Mouse (Mus musculus): ENCODE results near the gene Ccdc80. TPM values are rescaled to one million over a fixed set of nuclear protein-coding genes. Genes with fewer than 3 reads are reported as not detected.

The Ccdc80 gene
- total RNA-seq, 2 experiments from 2014 or later, result 114 to 142 TPM

DNA sequence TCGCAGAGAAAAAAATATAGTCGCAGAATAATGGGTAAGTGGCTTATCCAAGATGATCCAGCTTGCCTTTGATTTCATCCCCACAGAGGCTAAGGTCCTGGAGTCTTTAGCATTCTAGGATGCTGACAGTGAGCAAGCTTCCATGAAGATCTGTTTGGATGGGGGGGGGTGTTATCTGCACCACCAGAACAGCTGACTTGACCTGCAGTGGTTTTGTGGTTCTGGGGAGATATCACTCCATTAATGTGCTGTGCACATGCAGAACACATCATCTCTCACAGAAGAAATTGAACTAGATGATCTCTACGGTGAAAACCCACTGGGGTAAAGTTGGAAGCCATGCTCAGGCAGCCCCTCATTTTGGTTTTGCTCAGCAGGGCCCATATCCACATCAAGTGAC is 24.0 kb downstream of the Ccdc80 start:
- no peak for DNase-seq

DNA sequence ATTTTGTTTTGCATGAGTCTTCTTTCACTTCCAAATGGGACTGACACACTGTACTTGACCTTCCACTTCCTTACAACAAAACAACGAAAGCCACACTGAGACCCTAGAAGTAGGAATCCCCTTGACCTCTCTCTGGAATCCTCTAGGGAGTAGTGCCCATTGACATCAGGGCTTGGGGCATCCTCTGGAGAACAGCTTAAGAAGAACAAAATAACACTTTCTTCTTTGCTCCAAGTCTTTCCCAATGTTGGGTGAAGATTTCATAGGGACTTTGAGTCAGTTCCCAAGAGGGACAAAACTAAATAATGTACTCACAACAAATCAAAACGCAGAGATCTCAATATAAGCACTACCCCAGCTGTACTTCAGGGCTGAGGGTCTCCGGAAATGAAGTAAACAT is 25.6 kb downstream of the Ccdc80 start:
- DNase-seq, result no peak

DNA sequence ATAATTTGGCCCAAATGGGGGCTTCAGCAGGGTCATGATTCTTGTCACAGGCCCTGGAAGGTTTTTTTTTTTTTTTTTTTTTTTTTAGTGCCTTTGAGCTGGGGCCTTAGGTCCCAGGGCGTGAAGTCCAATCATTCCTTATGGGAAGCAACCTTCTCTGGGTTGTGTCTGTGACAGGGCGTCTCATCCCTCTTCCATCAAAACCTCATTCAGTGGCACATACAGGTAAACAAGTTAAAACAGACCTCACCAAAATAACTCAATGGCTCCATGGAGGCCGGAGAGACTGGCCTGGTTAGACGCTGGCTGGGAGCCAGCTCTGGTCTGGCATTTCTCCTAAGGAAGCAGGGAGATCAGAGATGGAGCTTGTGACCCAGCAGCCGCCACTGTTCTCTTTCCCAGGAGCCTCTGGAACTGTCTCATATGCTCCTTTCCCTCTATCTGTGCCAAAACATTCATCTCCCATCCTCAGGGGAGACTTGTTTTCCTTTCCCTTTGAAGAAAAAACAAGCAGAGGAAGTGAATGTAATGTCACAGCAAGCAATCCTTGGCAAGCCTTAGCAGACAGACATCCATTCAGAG is 27.7 kb downstream of the Ccdc80 start:
- peak; percentile 74 for DNase-seq

DNA sequence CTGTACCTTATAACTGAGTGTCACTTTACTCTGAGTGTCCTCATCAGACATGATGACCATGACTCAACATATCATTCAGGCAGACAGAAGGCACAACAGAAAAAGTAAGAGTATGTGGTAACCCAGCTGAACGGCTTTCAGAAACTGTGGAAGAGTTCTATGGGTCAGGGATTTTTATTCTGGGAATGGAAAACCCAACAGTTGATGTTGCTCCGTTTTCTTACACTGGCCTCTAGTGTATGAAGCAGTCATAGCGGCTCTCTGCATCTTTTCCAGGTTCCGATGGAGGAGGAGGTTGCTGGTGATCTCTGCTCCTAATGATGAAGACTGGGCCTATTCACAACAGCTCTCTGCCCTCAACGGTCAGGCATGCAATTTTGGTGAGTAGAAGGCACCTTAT is 29.4 kb downstream of the Ccdc80 start:
- no peak for DNase-seq

DNA sequence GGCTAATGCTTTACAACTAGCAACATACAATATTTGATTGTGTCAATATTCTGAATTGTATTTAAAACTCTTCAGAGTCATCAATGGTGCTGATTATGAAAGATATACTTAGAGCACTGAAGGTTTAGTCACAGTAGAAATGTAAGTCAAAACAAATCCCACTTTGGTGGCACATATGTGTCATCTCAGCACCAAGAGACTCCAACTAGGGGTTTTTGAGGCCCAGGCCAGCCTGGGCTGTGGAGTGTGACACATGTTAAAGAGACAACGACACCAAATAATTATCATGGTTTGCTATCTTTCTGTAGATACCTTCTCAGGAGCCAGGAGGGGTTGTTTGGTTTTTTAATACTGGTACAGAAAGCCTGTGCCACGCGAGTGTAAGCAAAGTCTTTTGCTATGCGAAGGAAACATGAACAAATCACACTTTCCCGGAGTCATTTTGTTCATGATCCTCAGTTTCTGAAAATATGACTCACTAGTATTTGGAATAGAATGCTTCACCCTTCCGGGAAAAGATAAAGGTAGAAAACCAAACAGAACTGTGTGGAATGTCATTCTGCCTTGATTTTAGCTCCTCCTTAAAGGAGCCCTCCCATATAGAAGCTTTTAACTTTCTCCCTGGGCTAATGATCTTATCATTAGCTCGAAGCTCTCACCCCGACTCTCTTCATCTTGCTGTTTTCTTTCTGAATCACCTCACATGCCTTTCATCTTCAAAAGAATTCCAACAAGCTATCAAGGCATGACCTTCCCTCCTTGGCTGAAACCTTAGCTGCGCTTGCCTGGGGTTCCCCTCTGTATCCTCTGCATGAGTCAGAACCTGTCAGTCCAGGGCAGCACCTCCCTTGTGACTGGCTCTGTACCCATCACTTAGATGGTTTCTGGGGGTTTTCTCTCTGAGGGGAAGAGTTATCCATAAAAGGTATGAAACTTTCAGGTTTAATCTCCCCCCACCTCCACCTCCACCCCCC is 31.3 kb downstream of the Ccdc80 start:
- DNase-seq, result no peak

DNA sequence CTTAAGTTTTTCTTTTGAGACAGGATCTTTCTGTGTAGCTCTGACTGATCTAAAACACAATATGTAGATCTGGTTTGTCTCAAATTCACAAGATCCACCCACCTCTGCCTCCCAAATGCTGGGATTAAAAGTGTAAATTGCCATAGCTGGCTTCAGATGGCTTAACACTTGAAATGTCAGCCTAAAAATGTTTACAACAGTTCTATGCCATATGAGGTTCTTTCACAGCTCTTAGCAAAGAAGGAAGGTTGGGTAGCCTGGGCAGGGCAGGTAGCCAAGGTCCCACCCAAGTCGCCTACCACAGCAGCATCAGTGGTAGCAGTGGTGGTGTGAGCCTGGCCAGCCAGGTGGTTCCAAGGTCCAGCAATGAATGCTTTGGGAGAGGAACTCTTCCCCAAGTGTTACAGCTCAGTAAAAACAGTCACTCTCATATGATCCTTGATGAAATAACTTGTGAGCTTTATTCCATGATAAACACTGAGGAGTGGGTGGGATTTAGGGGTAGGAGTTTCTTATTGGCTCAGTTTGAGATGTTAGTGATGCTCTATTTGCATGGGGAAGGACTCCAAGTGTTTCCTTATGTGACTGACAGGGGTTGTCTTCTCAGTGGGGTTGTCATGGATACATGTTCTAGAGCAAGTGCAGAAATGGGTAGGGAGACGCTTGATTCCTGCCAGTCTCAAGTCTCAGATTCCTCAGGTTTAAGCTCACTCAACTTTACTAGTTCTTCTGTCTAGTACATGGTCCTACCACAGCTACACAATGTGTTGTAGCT is 34.9 kb downstream of the Ccdc80 start:
- no peak for DNase-seq

DNA sequence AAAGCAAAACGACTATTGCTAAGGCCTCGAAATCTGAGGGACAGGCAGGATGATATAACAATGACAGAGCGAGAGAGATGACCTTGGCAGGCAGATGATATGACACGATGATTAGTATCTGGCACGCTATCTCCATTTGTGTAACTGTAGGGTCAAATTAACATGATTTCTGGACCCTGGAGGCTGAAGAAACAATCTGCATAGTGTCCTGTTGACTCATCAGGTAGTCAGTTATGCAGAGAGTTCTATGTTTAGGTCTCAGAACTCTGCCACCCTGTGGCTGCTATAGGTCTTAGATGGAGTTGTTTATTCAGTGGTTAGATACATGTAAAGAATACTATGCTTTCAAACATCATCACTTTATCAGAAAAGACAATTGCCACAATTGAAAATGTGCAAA is 48.5 kb downstream of the Ccdc80 start:
- no peak for DNase-seq

DNA sequence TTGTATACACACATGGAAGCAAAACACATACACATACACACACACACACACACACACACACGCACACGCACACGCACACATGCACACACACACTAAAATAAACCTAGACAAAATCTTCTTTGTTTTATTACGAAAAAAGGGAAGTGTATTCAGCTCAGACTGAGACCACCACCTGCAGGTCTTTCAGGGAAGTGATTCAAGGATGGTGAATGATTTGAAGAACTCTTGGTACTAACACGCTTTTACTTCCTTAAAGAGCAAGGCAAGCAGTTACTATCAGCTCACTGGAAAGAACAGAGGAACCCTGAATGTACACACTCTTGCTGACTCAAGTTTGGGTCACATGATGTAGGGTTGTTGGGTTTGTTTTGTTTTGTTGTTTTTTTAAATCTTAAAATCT is 49.4 kb downstream of the Ccdc80 start:
- DNase-seq, result no peak

DNA sequence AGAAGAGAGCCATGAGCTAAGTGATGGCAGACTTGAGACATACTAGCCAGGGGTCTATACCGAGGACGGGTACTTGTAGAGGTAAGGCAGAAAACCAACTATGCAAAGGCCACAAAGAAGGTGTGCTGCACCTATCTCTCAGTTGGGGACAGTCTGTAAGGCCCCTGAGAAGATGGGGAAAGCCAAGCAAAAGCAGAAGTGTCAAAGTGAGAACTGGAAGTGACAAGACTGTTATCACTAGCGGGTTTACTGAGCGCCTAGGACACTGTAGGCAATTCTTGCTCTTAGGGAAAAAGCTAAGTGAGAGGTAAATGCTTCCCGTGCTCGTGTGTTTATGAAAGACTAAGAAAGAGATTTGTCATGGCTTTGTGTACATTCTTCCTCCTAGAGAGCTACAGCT is 51.9 kb downstream of the Ccdc80 start:
- no peak for DNase-seq

DNA sequence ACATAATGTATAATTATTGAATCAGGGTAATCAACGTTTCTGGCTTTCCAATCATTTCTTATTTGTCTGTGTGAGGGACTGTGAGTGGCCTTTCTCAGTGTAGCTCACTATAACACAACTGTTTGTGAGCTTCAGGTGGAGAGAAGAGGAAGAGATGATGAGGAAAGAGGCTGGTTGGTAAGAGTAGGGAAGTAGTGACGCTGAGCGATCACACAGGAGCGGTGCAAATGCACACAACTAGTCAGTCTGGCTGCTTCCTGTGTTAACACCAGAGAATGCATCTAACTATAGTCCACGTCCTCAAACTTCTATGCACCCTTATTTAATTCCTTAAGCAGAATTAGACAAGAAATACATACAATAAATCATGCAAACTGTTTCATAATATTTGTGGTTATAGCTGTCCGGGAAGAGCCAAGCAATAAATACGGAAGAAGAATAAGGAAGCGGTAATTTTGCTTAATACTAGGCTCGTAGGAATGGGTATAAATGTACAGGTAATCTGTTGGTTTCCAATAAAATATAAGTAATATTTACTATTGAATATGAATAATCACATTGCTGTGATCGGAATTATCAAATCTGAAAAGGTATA is 55.4 kb downstream of the Ccdc80 start:
- DNase-seq, result no peak

DNA sequence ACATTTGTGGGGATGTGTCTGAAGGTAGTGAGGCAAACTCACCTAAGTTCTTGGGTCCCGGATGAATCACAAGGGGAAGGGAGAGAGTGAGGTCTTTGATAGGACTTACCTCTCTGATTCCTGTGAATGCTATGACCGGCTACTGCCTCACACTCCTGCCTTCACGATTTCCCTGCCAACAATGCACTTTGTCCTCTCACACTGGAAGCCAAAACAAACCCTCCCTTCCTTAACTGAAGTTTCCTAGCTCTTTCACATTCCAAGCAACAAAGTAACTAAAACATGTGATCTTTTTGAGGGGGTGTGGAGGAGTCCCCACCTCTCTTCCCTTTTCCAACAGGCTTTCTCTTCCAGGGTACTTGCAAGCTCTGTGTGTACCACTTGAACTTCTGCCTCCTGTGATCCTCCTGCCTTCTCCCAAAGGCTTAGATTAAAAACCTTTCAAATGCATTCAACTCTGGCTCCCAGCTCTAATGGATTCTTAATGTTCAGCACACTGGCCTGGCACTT is 61.6 kb downstream of the Ccdc80 start:
- no peak for DNase-seq

DNA sequence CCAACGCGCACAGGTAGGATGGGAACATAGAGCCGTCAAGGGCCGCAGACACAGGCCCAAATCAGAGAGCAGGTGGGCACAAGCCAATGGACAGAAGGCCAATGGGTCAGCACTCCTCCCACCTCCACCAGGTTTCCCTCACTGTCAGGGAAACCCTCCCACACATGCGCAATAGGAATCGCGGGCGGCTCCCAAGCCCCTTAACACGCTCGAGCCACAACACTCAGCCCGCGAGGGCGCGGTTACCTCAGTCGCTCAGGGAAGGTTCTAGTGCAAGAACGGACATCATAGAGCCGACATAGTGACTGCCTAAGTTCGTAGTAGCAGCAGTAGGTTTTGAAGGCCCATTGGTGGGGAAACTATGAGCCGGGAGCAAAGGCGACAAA is 64.9 kb downstream of the Ccdc80 start:
- peak; percentile 64 for DNase-seq

DNA sequence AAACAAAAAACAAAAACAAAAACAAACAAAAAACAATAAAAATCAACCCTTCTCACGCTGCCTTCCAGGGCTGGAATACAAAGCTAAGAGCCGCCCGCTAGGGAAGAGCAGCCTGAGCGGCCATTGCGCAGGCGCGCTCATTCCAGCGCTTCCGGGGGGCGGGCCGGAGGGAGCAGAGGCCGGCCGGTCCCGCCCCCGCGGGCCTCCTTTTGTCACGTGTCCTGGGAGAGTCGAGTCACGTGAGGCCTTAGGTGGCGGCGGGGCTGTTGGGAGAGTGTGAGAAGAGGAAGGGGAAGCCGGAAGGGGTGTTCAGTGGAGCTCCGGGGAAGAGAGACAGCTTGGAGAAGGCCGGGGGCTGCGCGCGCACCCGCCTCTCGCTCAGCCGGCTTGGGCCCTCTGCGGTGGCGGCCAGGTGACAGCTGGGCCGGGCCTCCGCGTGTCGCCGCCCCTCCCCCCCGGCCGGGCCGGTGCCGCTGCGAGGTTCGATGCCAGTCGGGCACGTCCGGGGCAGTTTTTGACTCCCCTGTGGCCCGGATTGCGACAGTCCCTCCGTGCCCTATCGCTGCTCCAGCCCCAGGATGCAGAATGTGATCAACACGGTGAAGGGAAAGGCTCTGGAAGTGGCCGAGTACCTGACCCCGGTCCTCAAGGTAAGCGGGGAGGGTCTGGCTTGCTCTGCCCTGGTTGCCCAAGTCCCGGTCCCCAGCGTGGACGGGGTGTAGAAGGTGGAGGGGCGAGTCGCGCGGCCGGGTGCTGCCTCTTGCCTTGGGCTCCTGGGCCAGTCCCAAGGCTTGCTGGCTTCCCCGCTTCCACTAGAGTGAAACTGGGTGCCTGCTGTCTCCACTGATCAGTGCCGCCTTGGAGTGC is 65.6 kb downstream of the Ccdc80 start, which contains the start of the genes Slc35a5 and Atg3:
TSS of gene Slc35a5 (minus strand) at position 185 of the 867 bp plus-strand sequence.
TSS of gene Atg3 (plus strand) at position 264 of the 867 bp plus-strand sequence.
- peak; percentile 95 for DNase-seq

DNA sequence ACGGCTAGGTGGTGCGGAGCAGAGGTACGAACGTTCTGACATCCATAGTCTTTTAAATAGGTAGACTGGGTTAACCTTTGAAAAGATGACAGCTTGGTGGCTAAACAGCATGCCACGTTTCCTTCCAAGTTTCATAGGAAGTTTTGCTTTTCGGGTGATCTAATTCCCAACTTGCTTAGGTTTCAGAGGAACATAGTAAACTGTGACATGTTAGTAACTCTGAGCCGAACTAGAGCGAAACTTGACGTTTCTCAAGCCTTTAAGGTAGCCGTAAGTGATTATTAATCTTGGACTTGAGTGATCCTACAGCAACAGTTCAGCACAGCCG is 66.2 kb downstream of the Ccdc80 start:
- DNase-seq, result no peak

Other genes with a start within 250 kb of the Ccdc80 start
- gene Cd200r2, start 226.3 kb upstream of the Ccdc80 start, total RNA-seq (2021), result not detected
- gene Cd200r3, start 149.7 kb upstream of the Ccdc80 start, total RNA-seq (2021), result under 1 TPM; 0.26 to 0.43 TPM
- 1 to 10 TPM; 8.9 to 9.5 TPM for gene Slc35a5, start 65.3 kb downstream of the Ccdc80 start, total RNA-seq (2021)
- gene Atg3, start 65.4 kb downstream of the Ccdc80 start, total RNA-seq (2021), result 10 to 100 TPM; 24.1 to 25.0 TPM
- gene Btla, start 130.9 kb downstream of the Ccdc80 start, total RNA-seq (2021), result under 1 TPM; 0.09 to 0.93 TPM

Measured in gastrocnemius, postnatal 10 days (tissue).